Mouse (Mus musculus) splenic B cell, adult 2 months (primary cell): ENCODE data around the gene Mlxip.
A peak's percentile ranks its signal among the peaks of the same experiment; 100 is the strongest.

Experiments used
- DNase-seq: peaks from one replicate; pipeline ENCODE4 v3.0.0-alpha.2; 2011; ENCODE audit warnings: low read depth, low spot score
- H3K27me3 ChIP-seq: 2 replicates; pipeline ENCODE4 v1.6.1; 2012; ENCODE audit warnings: mild to moderate bottlenecking, low read length, moderate library complexity, mixed read lengths; ENCODE audit not compliant: control insufficient read depth, poor library complexity, insufficient read depth, severe bottlenecking
- H3K36me3 ChIP-seq: 2 replicates; pipeline ENCODE4 v1.6.1; 2012; ENCODE audit warnings: mild to moderate bottlenecking, low read length, moderate library complexity, mixed read lengths; ENCODE audit not compliant: control insufficient read depth, poor library complexity, insufficient read depth, severe bottlenecking

Gene Mlxip

DNA sequence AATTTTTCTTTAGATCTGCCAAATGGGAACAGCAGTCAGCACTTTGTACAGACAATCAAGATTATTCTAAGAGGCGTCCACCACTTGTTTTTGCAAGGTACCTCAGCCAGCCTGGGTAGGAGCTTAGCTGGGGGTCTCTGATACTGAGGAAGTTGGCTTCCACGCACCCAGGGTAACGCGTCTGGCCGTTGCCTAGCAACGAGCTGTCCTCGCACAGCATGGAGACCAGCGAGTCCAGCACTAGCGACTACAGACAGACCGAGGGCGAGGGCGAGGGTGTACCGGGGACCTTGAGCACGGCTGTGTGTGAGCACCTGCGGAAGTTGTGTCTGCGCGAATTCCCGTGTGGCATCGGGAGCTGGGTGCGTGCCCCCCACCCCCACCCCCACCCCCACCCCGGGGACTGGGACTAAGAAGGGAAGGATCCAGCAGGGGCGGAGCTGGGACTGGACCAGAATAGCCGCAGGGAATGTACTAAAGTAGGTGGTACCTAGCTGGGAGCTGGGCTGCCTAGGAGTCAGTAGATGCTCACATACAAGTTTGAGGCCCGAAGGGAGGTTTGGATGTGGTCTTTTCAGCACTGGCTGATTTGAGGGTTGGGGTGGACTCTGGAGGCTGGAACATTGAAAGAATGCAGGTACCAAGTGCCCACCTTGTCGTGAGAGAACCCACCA is 94.7 kb downstream of the Mlxip start, which contains the start of the genes Lrrc43 and Il31:
Gene Lrrc43 (plus strand): TSS at position 194 of the 674 bp plus-strand sequence.
Gene Il31 (minus strand): TSS at position 378 of the 674 bp plus-strand sequence.
- Histone ChIP-seq H3K36me3 (no peaks in the 10 kb centered on the region), H3K27me3 (no peaks in the 10 kb centered on the region; the same call in 1 of the 2 replicates)
- no peak for DNase-seq

DNA sequence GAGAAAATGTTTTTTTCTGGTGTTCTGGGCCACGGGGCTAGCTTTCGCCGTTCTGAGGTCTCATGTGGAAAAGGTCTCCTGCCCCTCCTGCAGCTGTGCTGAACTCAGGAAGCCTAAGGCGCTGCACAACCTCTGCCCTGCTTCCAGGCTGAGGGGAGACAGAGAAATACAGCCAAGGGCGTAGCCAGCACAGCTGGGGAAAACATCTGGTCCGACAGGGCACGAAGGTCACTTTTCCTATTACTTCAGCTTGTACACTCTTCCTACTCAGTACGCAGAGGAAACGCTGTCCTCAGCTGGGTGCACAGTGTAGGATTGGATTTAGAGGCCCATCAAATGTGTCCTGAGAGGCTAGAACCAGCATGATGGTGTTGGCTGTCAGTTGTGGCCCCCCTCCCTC is 95.3 kb downstream of the Mlxip start:
- H3K36me3 ChIP-seq: no peaks in the 10 kb centered on the region
- no peak for DNase-seq

DNA sequence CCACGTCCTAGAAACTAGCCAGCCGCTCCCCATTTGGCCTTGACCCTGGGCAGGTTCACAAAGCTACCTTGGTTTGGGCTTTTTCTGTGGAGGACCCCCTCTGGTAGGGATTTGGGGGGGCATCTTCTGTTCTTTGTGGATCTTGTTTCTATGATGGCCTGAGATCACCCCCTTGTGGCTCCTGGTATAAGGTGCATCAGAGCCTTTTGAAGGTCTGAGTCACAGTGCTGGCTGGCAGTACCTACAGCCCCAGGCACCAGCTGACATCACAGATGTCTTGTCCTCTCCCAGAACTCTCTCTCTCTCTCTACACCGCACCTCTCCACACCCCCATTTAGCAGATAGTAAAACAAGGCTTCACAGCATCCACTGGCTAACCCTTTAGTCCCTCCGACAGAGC is 105.1 kb downstream of the Mlxip start:
- Histone ChIP-seq H3K36me3 (no peaks in the 10 kb centered on the region), H3K27me3 (no peaks in the 10 kb centered on the region)
- DNase-seq: peak; percentile 74

More for the DNA sequence above, 95.3 kb downstream of the Mlxip start:
- H3K27me3 ChIP-seq: no peaks in the 10 kb centered on the region; the same call in 1 of the 2 replicates

DNA sequence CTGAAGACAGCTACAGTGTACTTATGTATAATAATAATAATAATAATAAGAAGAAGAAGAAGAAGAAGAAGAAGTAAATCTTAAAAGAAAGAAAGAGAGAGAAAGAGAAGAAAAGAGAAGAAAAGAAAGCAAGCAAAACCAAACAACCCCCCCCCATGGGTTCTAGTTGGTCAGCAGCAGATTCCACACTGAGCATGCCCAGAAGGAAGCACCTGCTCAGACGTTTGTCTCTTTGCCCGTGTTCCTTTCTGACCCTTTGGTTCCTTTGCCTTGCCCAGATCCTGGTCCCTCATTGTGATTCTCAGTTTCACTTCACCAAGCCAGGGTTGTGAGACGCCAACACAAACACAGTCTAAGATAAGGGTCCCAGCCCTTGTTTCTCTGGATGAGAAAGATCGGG is 107.4 kb downstream of the Mlxip start:
- H3K27me3 ChIP-seq: no peaks in the 10 kb centered on the region
- no peak for DNase-seq
- no peaks in the 10 kb centered on the region for H3K36me3 ChIP-seq
